Mouse (Mus musculus) cerebellum, adult 9-11 months (tissue): ENCODE results near the gene Park7.

Experiments used
- DNase-seq: peaks from one replicate; pipeline ENCODE4 v3.0.0; 2022

Gene Park7

DNA sequence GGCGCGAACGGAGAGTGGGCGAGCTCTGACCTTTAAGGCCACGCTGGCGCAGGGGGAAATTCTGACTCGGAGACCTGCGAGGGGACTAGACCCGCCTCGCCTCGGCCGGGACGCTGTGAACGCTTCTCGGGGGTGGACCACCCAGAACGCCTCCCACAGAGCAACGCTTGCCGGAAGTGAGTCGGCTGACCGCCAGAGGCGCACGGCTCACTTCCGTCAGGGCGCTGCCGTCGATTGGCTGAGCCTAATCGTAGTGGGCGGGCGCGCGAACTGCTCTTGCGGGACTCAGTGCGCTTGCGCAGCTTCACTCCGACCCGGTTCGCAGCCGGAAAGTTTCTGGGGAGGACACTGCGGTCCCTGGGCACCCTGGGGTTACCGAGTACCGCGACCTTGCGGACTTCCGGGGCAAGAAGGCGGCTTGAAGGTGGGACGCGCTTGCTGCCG is at the start of gene Park7, which contains the start of gene Tnfrsf9:
Gene Park7 (minus strand): TSS at position 148 of the 444 bp plus-strand sequence.
Gene Tnfrsf9 (plus strand): TSS at position 273 of the 444 bp plus-strand sequence.
- peak; percentile 98 for DNase-seq

DNA sequence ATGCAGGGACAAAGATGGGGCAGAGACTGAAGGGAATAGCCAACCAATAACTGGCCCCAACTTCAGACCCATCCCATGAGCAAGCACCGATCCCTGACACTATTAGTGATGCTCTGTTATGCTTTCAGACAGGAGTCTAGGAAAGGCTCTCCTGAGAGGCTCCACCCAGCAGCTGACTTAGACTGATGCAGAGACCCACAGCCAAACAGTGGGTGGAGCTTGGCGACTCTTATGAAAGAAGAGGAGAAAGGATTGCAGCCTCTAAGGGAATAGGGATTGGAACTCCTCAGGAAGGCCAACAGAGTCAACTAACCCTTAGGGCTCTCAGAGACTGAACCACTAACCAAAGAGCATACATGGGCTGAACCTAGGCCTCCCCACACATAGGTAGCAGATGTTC is 49.5 kb upstream of the Park7 start:
- DNase-seq = no peak

DNA sequence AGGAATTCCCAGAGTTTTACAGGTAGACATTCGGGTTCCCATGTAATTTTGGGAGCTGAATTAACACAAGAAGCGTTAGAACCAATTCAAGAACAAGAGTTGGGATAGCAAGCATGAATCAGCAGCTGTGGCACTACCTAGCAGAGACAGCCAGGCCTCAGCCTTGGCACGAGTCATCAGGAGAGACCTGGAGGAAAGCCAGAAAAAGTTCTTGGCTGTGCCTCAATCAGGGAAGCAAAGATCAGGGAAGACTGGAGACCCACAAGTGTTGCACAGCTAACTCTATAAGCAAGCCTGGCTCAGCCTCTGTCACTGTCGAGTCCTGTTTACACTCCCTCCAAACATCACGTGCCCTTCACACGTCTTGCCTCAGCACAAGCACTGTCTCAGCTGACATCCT is 48.0 kb upstream of the Park7 start:
- DNase-seq = no peak

DNA sequence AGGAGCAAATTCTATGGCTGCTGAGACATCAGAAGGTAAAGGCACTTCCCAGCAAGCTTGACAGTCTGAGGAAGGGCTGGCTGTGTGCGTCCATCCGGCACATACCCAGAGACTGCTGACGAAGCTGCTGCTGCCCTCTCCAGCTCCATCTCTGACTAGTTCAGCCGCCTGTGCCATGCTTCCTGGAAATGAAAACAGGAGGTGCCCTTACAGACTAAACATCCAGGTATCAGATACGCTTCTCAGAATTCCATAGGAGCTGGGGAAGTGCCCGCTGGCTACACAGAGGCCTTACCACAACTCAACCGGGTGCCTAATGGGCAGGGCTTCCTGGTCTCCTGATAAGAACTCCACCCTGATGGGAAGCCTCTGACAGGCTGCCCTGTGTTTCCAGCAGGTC is 44.3 kb upstream of the Park7 start:
- no peak for DNase-seq

DNA sequence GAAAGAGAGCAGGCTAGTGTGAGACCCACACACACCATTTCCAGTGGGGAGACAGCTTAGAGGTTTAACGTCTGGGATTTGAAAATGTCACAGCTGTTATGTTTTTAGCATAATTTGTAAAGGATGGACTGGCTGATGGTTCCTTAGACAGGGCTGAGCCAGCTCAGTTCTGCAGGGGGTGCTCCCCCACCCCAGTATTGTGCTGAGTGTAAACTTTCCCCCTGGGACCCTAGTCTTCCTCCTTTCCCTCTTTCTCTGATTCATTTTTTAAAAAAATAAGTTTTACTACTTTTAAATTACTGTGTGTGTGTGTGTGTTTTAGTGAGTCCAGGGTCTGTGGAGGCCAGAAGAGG is 42.8 kb upstream of the Park7 start:
- no peak for DNase-seq

DNA sequence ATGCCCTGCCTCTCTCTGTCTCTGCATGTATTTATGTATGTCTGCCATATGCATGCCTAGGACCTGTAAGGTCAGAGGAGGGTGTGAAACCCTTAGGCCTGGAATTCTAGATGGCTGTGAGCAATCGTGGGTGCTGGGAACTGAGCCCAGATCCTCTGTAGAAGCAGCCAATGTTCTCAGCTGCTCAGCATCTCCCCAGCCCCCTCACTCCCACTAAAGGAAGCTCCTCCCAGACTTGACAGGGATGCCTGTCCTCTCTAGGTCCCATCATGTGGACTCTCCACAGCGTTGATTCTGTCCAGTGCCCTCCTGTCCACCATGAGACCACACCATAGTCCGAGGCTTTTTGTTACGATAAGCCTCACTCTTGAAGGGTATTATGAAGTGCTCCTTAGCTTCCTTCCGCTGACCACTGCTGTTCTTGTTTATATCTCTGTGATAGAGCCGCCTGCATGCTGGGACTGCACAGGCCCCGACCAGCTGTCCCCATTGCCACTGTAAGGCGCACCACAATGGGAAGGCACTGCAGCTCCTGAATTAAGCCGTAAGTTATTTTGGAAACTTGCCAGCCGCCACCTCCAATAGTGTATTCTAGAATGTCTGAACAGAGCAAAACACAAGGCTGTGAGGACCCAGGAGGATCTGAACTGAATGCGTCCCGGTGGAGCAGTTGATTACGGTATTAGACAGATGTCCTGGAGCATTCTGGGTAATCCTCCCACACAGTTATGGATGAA is 42.3 kb upstream of the Park7 start:
- no peak for DNase-seq

- DNase-seq = no peak
Observed at GRCm38 (mm10) chr4:150950972-150951371, 36.7 kb upstream of the Park7 start.

GRCm38 (mm10) chr4:150944707-150945106 is 30.5 kb upstream of the Park7 start:
- DNase-seq = no peak

- no peak for DNase-seq
Observed at GRCm38 (mm10) chr4:150939991-150940651, 25.9 kb upstream of the Park7 start.

- no peak for DNase-seq
Observed at GRCm38 (mm10) chr4:150938063-150938452, 23.8 kb upstream of the Park7 start.

- DNase-seq = peak; percentile 70
Observed at GRCm38 (mm10) chr4:150937293-150938062, 23.2 kb upstream of the Park7 start.

GRCm38 (mm10) chr4:150933503-150933902 is 19.3 kb upstream of the Park7 start:
- DNase-seq = no peak

GRCm38 (mm10) chr4:150927789-150928188 is 13.6 kb upstream of the Park7 start:
- no peak for DNase-seq

DNA sequence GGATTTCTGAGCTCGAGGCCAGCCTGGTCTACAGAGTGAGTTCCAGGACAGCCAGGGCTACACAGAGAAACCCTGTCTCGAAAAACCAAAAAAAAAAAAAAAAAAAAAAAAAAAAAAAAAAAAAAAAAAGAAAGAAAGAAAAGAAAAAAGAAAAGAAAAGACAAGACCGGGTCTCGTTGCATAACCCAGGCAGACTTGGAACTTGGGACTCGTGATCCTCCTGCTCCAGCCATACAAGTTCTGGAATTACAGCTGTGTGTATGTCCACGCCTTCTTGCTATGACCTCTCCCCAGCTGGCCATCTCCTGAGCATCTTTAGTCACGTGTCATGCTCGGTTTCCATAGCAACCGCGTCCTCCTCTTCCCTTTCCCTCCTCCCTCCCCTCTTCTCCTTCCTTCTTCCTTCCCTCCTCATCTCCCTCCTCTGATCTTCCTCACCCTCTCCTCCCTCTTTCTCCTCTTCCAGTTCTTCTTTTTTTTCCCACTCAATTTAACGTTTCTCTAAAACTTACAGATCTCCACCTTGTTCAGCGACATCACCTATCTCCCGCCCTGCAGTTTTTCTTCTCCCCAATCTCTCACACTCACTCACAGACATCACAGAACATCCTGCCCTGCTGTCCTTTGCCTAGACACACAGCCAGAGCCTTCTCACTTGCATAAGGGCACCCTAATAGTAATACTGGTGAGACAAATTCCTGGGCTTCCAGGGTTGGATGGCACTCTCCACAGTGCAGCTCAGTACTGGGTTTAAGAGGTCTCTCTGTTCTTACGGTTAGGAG is 12.9 kb upstream of the Park7 start:
- no peak for DNase-seq

- DNase-seq = no peak
Observed at GRCm38 (mm10) chr4:150925923-150926322, 11.7 kb upstream of the Park7 start.

GRCm38 (mm10) chr4:150924936-150925335 is 10.7 kb upstream of the Park7 start:
- DNase-seq = no peak

GRCm38 (mm10) chr4:150924308-150924707 is 10.1 kb upstream of the Park7 start:
- no peak for DNase-seq

DNA sequence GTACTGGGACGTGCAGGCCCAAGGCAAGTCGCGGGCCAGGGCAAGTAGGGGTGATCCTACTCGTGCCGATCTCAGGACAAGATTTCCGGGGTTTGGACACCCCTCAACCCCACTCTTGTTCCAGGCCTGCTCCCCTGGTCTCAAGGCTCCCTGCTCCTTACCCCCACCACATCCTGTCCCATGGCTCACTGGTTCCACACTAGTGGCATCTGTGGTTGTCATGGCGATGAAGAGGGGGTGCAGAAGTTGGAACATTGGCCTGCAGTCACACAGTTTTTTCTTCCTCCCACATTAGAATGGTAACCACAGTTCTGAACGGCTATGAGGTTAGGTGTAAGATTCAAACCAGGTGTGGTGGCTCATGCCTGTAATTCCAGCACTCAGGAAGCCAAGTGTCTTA is 7.0 kb upstream of the Park7 start:
- no peak for DNase-seq

- DNase-seq = no peak
Observed at GRCm38 (mm10) chr4:150917336-150918027, 3.2 kb upstream of the Park7 start.

DNA sequence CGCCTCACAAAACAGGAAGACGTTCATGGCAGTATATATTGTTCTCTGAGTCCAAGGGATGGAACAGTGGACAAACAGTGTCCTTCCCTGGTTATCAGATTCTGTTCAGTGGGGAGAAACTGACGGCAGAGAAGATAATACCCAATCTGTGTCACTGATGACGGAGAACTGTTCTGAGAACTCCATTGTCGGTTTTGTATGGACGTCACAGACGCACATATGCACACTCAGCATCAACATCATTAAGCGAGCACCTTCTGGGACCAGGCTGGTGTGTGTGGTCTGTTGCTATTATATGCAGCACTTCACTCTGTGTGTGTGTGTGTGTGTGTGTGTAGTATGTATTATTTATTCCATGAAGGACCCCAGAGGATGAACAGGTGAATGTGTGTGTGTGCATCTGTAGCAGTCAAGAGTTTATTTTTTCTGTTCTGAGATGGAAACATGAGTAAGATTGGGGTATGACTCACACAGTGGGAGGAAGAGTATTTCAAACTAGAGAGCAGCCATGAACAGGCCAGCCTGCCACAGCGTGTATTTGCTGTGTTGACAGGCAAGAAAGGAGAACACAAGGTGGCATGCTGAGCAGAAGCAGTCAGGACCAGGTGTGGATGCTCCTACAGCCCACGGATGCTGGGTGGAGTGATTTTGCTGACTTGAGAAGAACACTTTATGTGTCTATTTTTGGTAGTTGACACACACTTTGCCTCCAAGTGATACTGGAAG is 1.1 kb upstream of the Park7 start:
- no peak for DNase-seq

DNA sequence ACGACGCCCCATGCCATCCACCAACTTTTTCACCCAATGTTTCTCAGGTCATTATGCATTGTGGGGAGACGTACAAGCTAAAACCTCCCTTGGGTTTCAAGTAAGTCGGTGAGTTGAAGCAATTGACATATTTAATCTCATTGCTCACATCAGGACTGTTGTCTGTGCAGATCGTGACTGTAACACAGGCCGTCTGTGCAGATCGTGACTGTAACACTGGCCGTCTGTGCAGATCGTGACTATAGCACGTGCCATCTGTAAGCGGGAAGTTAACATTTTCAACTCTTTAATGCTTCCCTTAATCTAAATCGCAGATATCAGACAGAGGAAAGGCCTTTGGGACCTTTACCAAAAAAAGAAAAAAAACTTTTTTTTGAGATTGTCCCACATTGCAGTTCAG is 494 bp downstream of the Park7 start:
- no peak for DNase-seq
